Comparison of ENCODE assay signal across 8 mouse cellular contexts in genomic region chr8:4259125-4259804, GRCm38 (mm10). TPM values are rescaled to one million over a fixed set of nuclear protein-coding genes. Genes with fewer than 3 reads are reported as not detected.
DNase-seq lines count a peak whose midpoint lies in the region.

Gene Ctxn1, minus strand, starts transcription at chr8:4259274.

- no peaks in the 10 kb centered on the region for H3K27me3 ChIP-seq in hindbrain, embryonic 10.5 days (ENCODE audit: insufficient read depth, poor library complexity, severe bottlenecking)

- H3K9me3 ChIP-seq in hindbrain, embryonic 10.5 days, result 0 out of 2 replicates have a peak, but pooled peaks cover 3% of the 10 kb centered on the region

- H3K36me3 ChIP-seq in hindbrain, embryonic 10.5 days, result peaks cover 84% of the 10 kb centered on the region

- 6% methylated on average over 31 of the region's 33 CpGs for WGBS in hindbrain, embryonic 10.5 days

- peak; percentile 94 for DNase-seq in NIH3T3 (ENCODE audit: low read depth)
- DNase-seq in cerebellum, adult 9-10 months, result peak; percentile 71
- DNase-seq in frontal cortex, adult 2 months (ENCODE audit: extremely low spot score in 1 of 2, low spot score in 1 of 2), result peak; percentile 79 to 92
- DNase-seq in hindbrain, embryonic 10.5 days (ENCODE audit: low spot score), result peak; percentile 97
- peak; percentile 87 to 94 for DNase-seq in layer of hippocampus, postnatal 14 days (ENCODE audit: low spot score in 2 of 2)
- DNase-seq in lung, postnatal 10 days, result peak; percentile 98
- DNase-seq in ovary, postnatal 36 days (ENCODE audit: low spot score), result peak; percentile 98
- peak; percentile 98 for DNase-seq in thymus, postnatal 25 days

- H3K4me3 ChIP-seq in hindbrain, embryonic 10.5 days, result peak within 1 kb of the TSS; percentile 93

- peaks cover 31% of the 10 kb centered on the region for H3K4me1 ChIP-seq in hindbrain, embryonic 10.5 days (replicated peaks)

- peak within 1 kb of the TSS; percentile 98 for H3K27ac ChIP-seq in hindbrain, embryonic 10.5 days

RNA-seq across cellular contexts. Expression of gene Ctxn1, which starts in this region (rescaled TPM):
- polyA plus RNA-seq in frontal cortex, adult 2 months (2012; rRNA removed), result 883 and 1,085 TPM in 2 replicates
- 133 and 197 TPM in 2 replicates for polyA plus RNA-seq in hindbrain, embryonic 10.5 days (2016; fragmentation: Nextera tagmentation; extraction: Ambion mirVana)
- 100 to 1,000 TPM; 431 to 433 TPM for total RNA-seq in layer of hippocampus, postnatal 14 days (2021)

Comparison
In these comparisons a context has a peak if more than half of its experiments do, and no peak if none do; other contexts are left out.
1. Peak in every context shown above with its lines: DNase-seq, H3K4me3 ChIP-seq and H3K27ac ChIP-seq.